Mouse (Mus musculus) left cerebral cortex, postnatal 10 days (tissue): ENCODE measurements around the gene Trmt44. TPM values are rescaled to one million over a fixed set of nuclear protein-coding genes. Genes with fewer than 3 reads are reported as not detected.

Source experiments
- total RNA-seq, 2 experiments: library from RNA; stranded (reverse); gene quantifications; 2 replicates each; pipeline ENCODE4 v1.2.3; 2021

Trmt44 gene
- total RNA-seq, 2 experiments from 2014 or later, result 7.4 to 9.3 TPM

Other genes with a start within 250 kb of the Trmt44 start
- not detected for gene Hmx1, start 186.0 kb downstream of the Trmt44 start, total RNA-seq
- 1 to 10 TPM; 2.1 to 2.9 TPM for gene Cpz, start 49.4 kb downstream of the Trmt44 start, total RNA-seq
- 10 to 100 TPM; 25.1 to 26.4 TPM for gene Acox3, start 8.0 kb upstream of the Trmt44 start, total RNA-seq
- gene Htra3, start 104.7 kb upstream of the Trmt44 start, total RNA-seq, result 10 to 100 TPM; 14.0 to 14.9 TPM
- gene Sh3tc1, start 164.9 kb upstream of the Trmt44 start, total RNA-seq, result 1 to 10 TPM; 2.8 to 4.1 TPM
- 10 to 100 TPM; 73.1 to 80.7 TPM for gene Ablim2, start 182.8 kb upstream of the Trmt44 start, total RNA-seq